Mouse (Mus musculus) cerebral cortex, adult 2 months (tissue): ENCODE data around the gene Upk2.

ENCODE experiments used
- WGBS: fragments of 180-500 bp; shearing (Covaris S2); methylation state at CpG from one replicate; pipeline ENCODE4 v1.1.7; 2018; 5-methylcytosine and 5-hydroxymethylcytosine counted together

Upk2 gene

DNA sequence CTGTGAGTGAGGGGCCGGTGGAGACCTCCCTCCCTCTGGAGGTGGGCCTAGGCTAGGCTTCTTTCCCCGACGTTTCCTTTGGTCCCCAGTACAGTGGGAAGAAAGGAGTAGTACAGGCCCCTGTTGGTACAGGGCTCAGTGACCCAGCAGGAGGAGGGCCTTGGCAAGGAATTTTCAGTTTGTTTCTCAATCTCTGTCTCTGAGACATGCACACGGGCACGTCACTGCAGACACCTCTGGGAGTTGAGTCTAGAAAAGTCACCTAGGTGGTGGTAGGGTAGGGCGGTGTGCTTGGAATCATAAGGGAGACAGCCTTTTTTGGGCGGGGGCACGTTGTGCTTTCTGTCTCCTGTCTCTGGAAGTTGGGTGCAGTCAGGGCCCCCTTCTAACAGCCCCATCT, 33.6 kb upstream of the Upk2 start:
- 31% methylated on average over 8 of the region's 8 CpGs for WGBS

DNA sequence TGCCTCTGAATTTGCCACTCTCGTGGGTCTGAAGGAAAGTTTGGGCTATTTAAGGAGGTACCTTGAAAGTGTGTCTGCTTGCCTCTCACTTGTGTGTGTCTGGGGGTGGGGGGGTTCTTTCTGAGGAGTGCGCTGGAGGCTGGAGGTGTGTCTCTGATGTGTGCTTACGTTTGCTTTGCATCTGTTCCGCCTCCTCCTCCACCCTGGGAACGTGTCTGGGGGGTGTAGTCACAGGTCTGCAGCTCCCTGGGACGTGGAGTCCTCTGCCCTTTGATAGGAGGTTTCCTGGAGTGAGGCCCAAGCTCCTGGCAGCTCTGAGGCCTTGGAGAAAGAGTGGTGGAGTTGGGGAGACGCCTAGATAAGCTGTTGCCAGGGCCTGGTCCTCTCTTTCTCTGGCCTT, 32.7 kb upstream of the Upk2 start:
- WGBS = 8% methylated on average over 7 of the region's 7 CpGs

DNA sequence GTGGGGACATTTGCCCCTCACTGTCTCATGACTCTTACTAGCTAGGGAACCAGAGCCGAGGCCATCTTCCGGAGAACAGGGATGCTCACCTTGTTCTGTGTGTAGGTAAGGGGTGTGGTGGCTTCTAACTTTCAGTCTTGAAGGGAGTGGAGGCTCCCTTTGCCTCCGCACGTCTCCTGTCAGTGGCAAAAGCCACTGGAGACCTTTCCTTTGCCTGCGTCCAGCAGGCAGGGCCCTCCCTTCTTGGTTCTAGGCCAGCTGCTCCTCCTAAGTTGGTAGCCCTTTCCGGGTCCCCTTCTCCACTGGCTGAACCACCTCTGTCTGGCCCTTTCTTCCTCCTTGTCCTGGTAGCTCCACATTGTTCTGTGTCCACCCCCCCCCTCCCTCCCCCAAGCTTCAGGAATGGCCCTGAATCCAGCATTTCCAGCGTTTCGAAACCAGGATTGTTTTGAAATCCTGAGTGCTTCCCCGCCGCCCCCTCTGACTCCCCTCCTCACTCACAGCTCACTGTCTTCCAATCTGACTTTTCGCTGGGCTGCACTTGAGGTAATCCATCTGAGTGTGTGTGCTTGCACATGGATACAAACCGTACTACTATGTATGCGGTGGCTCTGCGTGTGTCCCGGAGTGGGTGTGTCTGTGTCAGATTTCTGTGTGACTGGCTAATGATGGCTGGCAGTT, 32.1 kb upstream of the Upk2 start:
- 17% methylated on average over 15 of the region's 15 CpGs for WGBS

DNA sequence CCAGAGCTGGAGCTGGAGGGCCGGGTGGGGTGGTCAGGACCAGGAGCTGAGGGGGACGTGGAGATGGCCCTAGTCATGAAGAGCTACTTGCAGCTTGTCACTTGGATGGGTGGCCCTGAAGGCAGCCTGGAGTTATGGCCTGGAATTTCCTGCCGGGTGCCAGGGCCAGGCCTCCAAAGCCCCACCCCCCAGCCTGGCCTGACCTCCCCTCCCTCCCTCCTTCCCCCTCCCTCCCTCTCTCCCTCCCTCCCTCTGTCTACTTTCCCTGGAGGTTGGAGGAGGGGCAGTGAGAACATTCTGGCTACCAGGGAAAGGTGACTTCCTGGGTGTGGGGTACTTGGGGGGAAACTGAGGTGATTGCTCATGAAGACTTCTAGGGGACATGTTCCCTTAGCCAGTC, 31.6 kb upstream of the Upk2 start:
- 26% methylated on average over 3 of the region's 3 CpGs for WGBS

DNA sequence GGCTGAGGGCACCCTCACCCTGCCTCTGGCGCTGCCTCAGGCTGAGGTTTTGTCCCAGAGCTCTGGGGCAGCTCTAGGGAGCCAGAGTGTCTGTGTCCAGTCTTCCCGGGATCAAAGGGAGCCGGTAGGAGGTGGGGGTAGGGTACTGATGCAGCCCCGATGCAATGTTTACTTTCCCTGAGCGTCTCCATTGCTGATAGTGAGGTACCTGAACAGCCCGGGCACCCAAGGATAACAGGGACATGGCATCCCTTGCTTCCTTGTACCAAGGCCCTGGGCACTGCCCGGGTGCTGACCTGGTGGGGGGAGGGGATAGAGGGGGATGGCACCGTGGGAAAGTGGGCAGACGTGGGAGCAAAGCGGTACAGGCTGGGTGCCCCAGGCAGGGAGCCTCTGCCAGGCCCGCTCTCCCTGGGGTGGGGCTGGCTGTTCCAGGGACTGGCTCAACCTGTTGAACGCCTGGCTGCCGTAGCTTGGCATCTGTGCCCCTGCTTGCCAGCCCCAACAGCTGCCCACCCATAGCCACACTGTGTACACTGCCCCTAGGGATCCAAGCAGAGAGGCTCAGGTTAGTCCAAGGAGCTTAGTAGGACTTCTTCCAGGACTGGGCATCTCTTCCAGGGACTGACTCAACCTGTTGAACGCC, 30.9 kb upstream of the Upk2 start:
- WGBS = 20% methylated on average over 14 of the region's 14 CpGs

DNA sequence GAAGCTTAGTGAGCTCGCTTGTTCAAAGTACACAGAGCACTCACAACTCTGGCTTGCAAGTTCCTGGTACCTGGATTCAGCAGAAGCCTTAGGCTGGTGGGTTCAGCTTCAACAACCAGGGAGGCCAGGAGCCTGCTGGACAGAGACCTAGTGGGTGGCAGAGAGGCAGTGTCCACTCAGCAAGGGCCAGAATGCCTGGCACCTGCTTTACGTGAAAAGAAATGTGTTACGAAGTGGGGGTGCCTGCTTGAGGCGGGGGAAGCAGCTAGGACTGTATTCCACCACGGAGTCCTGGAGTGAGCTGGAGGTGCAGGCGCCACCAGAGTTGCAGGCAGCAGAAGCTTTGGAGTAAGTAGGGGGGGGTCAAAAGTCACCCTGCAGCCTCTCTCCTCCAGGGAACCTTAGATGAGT, 30.3 kb upstream of the Upk2 start:
- WGBS = 30% methylated on average over 6 of the region's 6 CpGs

- WGBS = 11% methylated on average over 7 of the region's 7 CpGs
Observed at GRCm38 (mm10) chr9:44484311-44485104, 29.7 kb upstream of the Upk2 start.

DNA sequence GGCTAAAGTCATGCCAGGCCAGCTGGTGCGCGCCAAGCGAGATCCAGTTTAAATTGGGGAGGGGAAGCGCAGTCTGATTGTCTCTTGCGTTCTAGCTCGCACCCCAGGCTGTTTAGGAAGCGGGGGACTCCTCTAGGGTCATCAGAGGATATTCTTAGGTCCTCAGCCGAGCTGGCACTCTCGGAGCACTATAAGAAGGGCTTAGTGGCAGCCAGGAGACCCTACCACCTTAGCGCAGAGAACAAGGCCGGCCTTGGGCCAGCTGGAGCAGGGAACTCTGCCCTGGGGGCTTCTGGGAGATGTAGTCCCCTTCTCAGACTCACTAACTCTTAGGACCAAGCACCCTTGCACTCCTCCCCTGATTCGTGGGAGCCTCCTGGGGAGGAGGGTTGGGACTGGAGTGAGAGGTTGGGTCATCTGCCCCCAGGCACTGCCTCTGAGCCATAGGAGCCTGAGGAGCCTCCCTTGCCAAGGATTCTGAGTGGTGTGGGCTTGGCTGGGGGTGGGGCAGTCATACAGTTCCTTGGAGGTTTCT, 28.8 kb upstream of the Upk2 start:
- under 1% methylated on average over 12 of the region's 12 CpGs for WGBS

DNA sequence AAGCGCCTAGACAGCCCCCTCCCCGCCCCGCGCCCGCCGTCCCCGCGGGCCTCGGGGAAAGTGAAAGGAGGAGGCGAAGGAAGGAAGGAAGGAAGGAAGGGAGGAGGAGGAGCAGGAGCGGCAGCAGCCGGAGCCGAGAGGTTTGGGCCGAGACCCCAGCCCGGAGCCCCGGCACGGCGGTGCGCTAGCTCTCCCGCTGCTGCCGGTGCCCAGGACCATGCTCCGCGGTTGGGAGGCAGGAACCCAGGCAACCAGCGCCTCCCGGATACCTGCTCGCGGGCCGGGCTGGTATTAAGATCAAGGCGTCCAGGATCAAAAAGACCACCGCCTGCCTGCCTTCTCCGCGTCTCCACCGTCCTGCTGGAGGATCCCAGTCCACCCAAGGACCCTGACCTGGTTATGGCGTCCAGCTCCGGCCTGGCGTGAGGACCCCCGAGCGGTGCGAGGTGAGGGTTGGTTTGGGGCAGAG, 28.3 kb upstream of the Upk2 start:
- WGBS = under 1% methylated on average over 37 of the region's 39 CpGs

DNA sequence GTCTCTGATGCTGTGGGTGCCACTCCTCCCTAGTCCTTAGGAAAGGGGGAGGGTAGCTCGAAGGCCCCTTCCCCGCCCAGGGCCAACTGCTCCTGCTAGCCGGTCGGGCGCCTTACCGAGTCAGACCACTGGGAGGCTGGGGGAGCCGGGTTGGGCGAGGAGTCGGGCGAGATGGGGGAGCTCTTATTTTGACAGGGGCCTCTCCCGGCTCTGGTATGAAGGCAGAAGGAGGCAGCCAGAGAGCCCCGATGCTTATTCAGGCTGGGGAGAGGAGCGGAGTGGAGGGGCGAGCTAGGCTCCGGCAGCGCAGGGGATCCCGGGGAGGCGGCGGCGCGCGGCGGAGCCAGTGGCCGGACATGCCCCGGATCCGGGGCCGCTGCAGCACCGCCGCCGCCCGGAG, 27.8 kb upstream of the Upk2 start, which contains the start of gene Bcl9l:
Gene Bcl9l (plus strand): TSS at position 274 of the 400 bp plus-strand sequence.
- under 1% methylated on average over 31 of the region's 31 CpGs for WGBS

GRCm38 (mm10) chr9:44482112-44482511, 27.3 kb upstream of the Upk2 start:
- 18% methylated on average over 3 of the region's 3 CpGs for WGBS

DNA sequence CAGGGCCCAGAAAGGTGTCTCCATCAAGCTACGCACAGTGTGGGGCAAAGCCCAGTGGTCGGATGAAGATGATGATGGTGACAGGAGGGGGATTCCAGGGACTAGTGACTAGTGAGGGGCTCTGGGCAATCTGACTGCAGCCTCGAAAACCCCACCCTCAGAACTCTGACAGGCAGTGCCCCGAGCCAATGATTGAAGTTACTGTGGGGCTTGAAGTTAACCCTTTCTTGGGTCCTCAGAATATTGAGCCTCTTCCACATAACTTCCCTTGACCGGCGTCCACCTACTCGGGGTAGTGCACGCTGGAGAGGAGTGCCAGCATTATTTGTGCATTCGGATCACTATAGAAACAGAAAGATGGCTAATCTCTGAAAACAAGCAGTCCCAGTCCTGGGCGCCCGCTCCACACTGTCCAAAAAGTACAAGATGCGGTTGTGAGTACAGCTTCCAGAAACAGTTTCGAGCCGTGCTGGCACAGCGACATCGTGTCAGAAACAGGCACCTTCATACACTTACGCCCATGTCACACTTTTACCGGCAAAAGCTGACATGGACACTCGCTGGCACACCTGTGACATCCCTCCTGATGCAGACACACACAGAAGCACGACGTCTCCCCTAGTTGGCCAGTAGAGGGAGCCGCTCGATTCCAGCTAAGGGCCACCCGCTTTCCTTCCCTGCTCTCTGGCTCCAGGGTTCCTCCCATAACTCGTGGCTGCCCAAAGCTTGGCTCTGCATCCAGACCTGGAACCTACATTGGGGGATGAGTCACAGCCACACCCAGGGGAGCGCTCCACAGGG, 25.1 kb upstream of the Upk2 start:
- WGBS = under 1% methylated on average over 26 of the region's 26 CpGs

GRCm38 (mm10) chr9:44478959-44479605, 24.3 kb upstream of the Upk2 start:
- 1% methylated on average over 29 of the region's 29 CpGs for WGBS

DNA sequence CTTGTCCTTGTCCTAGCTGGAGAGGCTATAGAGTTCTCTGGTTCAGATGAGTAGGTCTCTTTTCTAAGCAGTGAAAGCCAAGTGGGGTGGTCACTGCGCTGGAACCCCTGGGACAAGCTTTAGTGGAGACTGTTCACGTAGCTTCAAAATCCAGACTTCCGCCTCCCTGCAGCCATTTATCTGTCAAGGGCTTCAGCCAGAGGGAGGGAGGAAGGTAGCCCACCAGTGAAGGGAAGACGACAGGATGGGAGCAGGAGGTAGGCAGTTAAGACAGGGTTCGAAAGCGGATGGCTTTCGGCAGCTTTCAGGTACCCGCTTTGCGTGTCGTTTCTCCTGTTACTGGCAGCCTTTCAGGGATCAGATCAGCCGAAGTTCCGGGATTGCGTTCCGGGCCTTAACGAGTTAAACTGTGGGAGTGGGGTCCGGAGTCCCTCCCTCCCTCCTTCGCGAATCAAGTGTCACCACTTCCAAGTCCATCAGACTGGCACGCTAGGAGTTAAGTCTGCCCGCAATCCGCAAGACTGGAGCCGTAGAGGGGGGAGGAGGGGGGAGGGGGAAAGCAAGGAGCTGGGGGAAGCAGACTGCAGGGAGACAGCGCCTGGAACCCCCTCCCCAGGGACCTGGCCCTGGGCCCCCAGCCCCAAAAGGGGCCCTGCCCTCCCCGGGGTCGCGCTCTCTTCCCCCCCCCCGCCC, 23.6 kb upstream of the Upk2 start:
- under 1% methylated on average over 27 of the region's 27 CpGs for WGBS

GRCm38 (mm10) chr9:44477339-44478228, 22.8 kb upstream of the Upk2 start:
- WGBS = 17% methylated on average over 24 of the region's 24 CpGs

GRCm38 (mm10) chr9:44475936-44476335, 21.2 kb upstream of the Upk2 start:
- WGBS = over 99% methylated on average over 3 of the region's 3 CpGs

- WGBS = 13% methylated on average over 1 of the region's 1 CpGs
Observed at GRCm38 (mm10) chr9:44474327-44474726, 19.6 kb upstream of the Upk2 start.

GRCm38 (mm10) chr9:44473184-44473583, 18.4 kb upstream of the Upk2 start:
- WGBS = 68% methylated on average over 3 of the region's 3 CpGs

DNA sequence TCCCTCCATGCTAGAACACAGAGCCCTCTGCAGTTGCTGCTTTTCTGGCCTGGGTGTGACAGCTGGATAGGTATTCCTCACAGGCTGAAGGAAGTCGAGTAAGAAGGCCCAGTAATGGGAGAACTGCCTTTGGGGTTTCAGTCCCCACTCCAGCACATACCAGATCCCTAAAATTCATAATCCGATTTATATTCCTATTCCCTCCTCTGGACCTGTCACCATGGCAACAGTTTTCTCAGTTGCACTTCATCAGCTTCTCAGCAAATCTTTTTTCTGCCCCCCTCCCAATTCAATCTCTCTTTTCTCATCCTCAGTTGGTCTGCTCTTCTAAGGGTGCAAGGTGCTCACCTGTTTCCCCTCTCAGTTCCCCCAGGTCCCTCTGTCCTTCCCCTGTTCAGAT, 14.0 kb upstream of the Upk2 start:
- 21% methylated on average over 2 of the region's 2 CpGs for WGBS
